Mouse (Mus musculus) NIH3T3 (cell line): Measurements from ENCODE around the gene Tbc1d23.
"Not testable (repeated sequence)": the region's sequence is repeated elsewhere in the genome, so short reads cannot be mapped to it uniquely, and the experiment has no call there.

Source experiments
- DNase-seq: peaks from one replicate; pipeline ENCODE4 v3.0.0-alpha.2; 2012; ENCODE audit warnings: low read depth

Gene Tbc1d23

DNA sequence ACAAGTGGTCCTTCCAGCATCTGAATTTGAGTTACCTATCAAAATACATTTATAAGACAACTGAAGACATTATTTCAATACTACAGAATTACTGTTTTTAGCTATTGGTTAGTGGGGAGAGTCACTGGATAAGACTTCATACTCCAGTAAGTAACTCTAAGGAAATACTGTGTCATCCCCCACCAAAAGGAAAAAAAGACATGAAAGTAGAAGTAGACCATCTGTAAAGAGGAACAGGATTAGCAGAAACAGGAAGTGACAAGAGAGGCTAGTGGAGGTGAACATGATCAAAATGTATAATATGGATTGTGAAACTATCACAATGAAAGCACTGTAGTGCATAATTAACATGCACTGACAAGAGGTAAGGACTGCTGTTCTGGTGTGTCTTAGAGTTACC is 15.3 kb downstream of the Tbc1d23 start:
- no peak for DNase-seq

DNA sequence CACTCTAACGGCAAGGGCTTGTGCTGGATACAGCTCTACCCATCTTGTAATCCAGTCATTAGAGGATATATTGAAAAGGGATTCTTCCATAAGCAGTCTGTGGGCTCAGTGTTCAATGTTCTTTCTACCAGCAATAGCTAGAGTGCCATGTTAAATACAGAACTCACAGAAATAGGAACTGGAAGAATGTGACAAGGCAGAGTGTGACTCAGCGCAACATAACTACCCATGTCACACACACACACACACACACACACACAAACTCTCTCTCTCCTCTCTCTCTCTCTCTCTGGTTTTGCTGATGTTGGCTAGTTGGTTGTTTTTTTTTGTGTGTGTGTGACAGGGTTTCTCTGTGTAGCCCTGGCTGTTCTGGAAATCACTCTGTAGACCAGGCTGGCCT is 20.3 kb downstream of the Tbc1d23 start:
- no peak for DNase-seq

DNA sequence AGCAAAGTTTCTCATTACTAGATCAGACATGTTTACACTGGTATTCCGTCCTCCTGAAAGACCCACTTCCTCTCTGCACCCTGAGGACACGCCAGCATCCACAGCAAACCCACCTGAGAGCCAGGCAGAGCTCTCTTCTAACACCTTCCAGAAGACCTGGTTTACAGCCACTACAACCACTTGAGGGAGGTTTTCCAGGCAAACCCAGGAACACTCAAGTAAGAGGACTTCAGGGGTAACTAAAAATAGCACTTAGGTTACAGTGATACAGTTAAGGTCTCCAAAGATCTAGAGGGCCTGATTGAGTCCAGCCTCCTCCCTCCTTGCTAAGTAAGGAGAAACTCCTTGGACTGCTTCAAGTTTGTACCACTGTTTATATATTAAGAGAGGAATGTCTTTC is 23.0 kb downstream of the Tbc1d23 start:
- DNase-seq: no peak

DNA sequence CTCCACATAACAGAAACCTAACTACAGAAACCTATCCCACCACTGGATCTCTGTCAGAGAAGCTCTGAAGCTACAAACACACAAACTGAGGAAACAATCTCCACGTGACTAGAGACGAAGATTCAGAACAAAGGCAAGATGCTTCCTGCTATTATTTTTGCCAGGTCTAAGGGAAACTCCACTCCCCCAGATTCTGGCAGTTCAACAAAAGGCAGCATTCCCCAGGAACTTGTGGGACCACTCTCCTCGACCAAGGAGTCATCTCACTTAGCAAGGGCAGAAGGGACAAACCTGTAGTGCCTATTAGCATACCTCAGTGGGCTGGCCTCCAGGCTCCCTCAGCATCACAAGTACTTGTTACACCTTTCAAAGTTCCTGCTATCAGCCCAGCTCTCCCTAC is 34.0 kb downstream of the Tbc1d23 start:
- DNase-seq: no peak

DNA sequence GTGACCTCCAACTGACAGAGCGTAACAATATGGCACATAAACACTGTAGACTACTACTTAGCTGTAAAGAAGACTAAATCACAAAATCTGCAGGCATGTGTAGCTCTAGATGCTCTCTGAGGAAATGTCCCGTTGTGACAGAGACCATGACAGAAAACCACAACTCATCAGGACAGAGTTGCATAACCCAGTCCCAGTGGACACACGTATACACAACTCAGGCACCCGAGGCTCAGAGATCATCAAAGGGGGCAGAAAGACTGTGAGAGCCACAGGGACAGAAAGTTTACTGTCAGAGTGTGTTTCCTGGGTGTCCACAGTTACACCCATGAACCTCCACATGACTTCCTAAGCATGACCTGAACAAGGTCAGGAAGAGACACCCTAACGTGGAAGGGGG is 34.7 kb downstream of the Tbc1d23 start:
- no peak for DNase-seq

DNA sequence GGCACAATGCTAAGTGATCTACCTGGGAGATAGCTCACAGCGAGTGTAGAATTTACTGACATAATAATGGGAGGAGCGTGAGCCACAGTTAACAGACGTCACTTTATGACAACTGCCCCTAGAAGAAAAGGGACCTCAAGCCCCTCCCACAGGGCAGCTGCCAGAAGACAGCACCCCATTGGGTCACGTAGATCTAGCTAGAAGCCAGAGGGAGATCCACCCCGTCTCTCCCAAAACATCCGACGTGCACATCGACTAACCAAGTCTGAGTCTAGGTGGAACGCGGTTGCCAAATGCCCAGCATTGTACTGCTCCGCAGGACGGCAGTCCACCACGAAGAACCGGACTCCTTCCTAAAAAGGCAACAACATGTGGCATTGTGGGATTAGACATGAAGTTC is 40.1 kb downstream of the Tbc1d23 start:
- DNase-seq: no peak

DNA sequence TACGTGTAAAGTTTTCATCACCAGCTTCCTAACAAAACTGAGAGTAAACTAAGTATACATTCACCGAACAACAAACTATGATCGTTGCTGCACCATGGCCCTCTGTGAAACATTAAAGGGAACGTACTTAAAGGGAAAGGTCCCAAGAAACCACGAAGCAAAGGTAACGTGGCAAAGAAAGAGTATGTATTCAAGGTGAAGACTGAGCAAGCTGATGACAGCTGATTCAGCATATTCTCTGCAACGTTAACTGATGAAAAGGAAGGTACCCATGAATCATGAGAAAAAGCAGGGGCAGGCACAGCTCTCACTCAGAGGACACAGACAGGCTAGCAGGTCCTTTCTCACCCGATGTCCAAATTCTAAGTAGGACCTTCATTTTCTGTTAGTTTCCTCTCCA is 40.9 kb downstream of the Tbc1d23 start:
- DNase-seq: no peak

DNA sequence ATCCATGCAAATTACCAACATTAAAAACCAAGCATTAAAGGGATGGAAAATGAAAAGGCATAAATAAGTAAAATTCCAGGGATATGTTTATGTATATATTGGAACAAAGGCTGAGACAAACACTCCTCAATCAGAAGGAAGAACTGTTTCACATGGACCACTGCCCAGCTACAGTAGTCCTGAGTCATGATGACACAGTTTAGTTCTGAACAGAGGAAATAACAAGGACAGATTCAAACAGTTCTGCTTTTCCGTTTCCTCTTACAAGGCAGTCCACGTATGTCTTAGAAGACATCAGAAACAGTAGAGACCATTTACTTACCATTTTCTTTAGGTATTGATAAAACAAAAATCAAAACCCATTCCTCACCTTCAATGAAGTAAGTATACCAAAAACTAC is 41.8 kb downstream of the Tbc1d23 start:
- DNase-seq: peak; percentile 61

DNA sequence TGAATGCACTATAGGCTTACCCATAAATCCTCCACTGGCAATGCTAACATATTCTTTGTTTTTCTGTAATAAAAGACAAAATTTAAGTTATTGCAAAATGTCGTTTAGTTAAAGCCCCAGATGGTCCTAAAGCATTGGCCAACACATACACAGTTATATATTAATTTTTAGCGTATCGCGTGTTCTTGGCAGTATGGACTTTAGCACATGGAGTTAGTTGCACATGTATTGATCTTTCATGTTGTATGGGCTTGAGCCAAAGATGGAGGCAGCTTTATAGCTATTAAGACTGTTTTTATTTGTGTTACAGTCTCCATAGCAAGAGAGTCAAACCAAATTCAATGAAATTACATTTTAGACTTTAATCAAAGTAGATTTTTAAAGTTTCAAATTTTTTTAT is 44.7 kb downstream of the Tbc1d23 start:
- no peak for DNase-seq

DNA sequence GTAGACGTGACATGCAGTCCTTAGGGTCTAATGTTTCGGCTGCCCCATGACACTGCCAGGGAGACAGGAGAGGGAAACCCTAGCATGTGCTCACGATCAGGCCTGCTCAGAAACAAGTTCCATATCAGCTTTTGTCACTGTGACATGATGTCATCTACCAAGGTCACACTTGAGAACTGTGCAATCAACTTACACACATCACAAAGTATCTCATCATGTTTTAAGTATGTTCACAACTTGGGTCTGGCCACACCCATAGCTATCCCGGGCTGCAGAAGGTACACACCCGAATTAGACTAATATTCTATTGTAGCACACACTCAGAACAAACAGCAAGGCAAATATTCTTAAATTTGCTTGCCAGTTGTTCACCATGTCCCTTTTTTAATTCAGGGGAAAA is 49.3 kb downstream of the Tbc1d23 start:
- DNase-seq: no peak

DNA sequence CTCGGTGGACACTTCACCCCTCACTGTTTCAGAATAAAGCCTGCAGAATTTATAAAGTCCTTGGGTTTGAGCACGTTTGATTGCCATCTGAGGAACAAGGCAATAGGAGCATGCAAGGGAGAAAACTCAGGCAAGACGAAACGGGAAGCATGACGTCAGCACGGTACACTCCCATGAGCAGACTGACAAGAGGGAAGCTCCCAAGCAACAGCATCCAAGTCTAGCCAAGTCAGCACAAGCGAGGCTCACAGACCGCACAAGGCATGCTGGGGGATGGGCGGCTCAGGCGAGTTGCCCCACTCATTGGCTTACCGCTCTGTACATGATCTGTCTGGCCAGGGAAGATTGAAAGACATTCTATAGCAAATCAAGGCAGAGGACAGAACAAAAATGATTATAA is 50.1 kb downstream of the Tbc1d23 start:
- DNase-seq: no peak

DNA sequence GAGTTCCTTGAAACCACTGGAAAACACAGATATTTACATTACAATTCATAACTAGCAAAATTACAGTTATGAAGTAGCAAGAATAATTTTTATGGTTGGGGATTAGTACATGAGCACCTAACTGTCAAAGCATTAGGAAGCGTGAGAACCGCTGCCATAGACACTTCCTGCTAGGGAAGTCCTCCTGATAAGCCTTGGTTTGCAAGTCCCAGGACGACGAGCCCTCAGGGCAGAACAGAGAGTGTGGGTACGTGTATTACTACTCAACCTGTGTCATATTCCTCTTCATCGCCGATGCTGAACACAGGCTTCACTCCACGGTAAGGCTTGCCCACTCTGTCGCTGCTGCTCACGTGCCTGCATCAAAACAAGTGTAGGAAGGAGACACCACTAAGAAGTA is 53.6 kb downstream of the Tbc1d23 start:
- no peak for DNase-seq

DNA sequence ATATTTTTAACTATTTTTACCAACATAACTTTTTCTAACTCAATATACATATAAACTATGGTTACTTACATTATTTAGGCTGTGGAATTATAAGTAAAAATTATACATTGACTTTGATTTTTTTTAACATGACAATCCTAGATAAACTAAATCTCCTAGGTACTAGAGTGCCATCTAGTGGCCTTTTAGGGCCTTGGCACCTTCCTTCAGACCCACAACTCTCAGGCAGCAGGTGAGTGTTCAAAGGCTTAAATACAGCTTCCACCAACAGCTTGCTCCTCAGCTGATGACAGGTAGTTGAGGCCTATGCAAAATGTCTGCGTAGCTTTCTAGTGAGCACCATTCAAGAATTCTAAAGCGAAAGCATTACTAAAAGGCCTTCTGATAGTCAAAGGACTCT is 54.0 kb downstream of the Tbc1d23 start:
- peak; percentile 66 for DNase-seq

DNA sequence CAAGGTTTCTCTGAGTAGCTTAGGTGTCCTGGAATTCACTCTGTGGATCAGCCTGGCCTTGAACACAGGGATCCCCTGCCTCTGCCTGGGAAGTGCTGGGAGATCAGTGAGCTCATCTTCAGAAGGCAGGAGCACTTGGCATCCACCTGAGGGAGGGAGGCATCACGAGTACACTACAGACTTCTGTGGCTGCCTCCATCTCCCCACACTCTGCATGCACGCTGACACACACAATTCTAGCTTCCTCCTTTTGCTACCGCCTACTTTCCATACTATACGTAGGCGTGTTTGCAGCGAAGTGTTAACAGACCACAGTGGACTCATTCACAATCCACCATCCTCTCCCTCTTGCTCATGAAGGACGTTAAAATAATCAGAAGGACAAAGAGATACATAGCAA is 55.0 kb downstream of the Tbc1d23 start:
- DNase-seq: no peak

DNA sequence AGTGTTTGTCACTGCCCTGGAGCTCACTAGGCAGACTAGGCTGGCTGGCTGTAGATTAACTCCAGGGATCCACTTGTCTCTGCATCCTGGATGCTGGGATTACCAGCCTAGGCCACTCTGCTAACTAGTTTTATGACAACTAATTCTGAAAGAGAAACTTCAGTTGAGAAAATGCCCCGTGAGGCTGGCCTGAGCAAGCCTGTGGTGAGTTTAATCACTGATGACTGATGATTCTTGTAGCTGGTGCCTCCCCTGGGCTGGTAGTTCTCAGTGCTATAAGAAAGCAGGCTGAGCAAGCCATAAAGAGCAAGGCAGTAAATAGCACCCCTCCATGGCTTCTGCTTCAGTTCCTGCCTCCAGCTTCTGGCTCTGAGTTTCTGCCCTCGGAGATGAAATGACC is 55.6 kb downstream of the Tbc1d23 start:
- no peak for DNase-seq

DNA sequence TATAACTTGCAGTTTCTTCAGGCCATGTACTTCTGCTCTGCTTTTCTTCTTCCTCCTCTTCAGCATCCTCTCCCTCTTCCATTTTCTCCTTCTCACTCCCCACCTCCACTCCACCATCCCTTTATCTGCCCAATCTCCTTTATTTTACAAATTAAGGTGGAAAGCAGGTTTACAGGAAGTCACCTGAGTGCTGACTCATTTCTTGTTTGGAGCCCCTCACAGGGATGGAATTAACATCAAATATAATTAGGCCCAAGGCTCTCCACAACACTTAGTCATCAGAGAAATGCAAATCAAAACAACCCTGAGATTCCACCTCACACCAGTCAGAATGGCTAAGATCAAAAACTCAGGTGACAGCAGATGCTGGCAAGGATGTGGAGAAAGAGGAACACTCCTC is 56.8 kb downstream of the Tbc1d23 start:
- DNase-seq: not testable (repeated sequence)

DNA sequence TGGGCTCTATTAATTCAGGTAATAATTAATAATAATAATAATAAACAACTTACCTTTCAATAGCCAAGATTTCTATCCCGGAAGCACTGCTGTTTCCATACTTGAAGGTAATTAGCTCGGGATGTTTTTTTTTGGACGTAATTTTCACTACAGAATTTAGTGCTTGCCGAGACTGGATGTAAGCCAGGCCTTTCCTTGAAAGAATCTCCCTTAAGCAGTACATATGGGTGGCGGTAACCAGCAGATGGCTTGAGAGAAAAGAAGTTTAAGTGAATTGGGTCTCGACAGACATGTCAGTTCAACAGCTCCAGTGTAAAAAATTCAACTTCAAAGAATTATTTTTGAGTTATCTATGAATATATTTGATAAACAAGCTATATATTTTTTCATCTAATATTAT is 59.7 kb downstream of the Tbc1d23 start:
- no peak for DNase-seq

DNA sequence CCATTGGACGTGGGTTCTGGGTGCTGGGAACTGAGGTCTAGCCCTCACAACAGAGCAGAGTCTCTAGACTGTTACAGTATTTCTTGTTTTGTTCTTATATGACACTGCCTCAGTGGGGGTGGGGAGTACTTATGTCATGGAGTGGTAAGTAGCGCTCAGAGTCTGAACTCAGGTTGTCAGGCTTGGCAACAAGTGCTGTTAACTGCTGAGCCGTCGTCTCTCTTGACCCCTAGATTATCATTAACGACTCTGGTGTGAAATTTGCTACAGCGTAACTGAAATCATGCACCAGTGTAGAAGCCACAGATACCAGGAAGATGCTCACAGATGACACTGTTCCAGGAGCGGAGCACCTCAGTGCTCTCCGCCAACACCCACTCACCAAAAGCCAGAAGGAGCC is 60.1 kb downstream of the Tbc1d23 start:
- DNase-seq: no peak

DNA sequence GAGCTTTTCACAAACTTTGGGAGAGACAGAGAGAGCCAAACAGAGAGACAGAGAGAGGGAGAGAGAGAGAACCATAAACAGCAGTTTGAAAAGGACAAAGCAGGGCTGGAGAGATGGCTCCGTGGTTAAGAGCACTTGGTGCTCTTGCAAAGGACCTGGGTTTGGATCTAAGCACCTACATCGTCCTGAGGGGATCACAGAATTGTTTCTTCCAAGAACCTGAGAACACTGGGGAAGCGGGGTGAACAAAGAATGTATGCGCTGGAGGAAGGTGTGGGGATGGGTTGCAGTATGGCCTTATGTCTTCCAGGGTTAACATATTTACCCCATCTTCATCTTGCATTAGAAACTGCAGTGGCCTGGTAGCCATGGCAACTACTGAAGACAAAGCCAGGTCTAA is 63.1 kb downstream of the Tbc1d23 start:
- DNase-seq: no peak

DNA sequence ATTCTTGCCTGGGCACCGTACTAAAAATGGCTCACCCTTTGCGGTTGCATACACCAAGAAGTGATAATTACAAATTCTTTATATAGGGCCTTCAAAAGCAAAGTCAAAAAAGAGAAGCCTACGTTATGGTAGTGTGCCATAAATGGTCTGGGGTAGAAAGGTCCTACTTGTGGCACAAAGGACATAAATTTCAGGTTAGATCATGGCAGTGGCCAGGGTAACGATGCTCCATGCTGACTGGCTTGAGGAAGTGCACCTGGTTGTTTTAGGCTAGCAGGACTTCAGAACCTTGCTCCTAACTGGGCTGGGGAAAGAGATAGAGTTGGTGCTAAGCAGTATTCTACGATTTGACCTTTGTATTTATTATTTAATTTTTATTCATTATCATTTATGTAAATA is 63.8 kb downstream of the Tbc1d23 start:
- DNase-seq: no peak

DNA sequence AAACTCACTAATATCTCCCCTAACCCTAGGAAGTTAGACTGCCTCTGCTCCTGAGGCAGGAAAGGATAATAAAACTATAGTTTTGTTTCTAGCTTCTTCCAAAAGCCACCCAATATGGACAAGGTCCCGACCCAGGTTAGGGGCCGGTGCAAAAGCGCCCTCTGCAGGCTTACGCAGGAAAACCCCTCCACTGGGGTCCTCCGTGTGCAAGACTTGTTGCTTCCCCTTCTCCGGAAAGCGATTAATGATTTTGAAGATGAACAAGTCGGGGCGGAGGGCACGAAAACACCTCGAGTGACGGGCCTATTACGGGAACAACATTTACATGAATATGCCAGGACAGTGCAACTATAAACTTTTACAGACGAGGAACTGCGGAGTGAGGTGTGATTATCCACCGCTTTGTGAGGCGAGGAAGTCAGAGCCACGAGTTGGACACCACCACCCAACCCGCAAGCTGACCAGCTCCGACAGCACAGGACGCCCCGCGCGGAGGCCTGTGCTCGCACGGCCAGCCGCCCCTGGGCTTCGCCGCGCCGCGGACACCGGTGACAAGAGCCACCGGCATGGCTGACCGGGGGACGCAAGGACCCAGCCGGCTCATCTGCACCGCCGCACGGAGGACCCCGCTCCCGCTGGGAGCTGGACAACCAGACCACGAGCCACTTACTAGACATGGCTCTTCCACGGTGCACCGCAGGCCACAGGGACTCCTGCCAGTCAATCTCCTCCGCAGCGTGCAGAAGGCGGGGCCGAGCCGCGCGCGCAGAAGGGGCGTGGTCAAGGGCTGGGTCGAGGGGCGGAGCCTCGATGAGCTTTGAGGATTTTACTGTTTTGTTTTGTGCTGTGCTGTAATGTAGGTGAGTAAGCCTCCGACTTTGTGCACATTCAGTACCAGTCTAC is 64.4 kb downstream of the Tbc1d23 start, which contains the start of gene Nit2:
Gene Nit2 (minus strand): TSS at position 731 of the 903 bp plus-strand sequence.
- peak; percentile 94 for DNase-seq

DNA sequence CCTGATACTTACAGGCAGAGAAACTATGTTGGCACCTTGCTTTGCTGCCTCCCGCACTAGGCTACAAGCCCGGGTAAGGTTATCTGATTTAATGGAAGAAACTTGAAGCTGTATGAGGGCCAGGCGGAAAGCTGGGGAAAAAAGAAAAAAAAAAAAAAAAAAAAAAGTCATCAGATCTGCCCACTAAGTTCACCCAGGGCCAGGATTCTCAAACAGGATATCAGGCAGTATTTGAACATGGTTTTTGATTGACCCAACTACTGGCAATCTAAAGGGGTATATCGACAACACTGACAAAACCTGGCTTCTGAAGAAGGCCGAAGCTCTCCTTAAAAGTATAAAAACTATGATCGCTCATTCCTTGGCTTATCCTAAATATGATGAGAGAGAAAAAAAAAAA is 65.2 kb downstream of the Tbc1d23 start:
- no peak for DNase-seq

DNA sequence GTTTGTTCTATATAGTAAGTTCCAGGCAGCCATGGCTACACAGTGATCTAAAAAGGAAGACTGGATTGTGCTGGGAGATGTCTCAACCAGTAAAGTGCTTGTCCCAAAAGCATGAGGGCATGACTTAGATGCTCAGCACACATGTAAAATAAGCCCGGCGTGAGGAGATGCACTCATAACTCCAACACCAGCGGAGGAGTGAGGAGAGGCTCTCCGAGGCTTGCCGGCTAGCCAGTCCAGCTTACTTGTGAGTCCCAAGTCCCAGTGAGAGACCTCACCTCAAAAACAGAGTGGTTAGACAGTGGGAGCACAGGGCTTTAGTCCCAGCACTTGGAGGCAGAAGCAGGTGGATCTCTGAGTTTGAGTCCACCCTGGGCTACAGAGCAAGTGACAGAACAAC is 66.1 kb downstream of the Tbc1d23 start:
- no peak for DNase-seq

DNA sequence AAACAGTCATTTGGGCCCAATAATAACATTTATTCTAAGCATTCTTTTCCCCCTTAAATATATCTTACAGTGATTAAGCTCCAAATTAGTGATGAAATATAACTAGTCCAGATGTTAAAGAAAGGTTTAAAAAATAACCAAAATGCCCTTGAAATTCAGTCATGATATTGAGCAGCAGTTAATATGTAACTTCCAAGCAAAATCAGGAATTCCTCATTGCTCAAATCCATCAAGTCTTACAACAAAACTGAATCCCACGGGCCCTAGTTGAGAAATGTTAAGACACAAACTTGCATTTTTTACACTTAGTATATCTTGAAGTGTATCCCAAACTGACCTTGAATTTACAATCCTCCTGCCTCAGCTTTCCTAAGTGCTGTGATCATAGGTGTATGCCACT is 67.6 kb downstream of the Tbc1d23 start:
- no peak for DNase-seq
